Mouse (Mus musculus): ENCODE measurements around the gene Itgam. TPM values are rescaled to one million over a fixed set of nuclear protein-coding genes. Genes with fewer than 3 reads are reported as not detected.

Itgam gene
- 1.1 and 1.7 TPM in 2 replicates for polyA plus RNA-seq (2012; rRNA removed)

DNA sequence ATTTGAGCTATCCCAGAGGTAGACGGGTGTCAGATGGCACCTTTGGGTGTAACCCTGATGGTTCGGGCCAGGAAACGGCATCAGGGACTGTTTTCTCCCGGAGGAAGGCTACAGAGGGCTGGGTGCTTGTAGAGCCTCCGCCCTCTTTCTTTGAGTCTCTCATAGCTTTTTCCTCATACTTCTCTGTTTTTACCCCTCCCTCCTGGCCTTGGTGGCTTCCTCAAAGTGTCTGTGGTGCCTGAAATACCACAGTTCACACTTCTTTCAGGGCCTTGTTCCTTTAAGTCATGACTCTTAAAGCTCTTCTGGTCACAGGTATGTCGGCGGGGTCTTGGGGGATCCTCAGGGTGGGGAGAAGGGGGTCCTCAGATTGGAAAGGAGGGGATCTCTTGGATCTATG is at the start of gene Itgam, which contains the start of gene Gm49368:
Gene Itgam (plus strand): TSS at position 185 of the 400 bp plus-strand sequence.
Gene Gm49368 (plus strand): TSS at position 228 of the 400 bp plus-strand sequence.

DNA sequence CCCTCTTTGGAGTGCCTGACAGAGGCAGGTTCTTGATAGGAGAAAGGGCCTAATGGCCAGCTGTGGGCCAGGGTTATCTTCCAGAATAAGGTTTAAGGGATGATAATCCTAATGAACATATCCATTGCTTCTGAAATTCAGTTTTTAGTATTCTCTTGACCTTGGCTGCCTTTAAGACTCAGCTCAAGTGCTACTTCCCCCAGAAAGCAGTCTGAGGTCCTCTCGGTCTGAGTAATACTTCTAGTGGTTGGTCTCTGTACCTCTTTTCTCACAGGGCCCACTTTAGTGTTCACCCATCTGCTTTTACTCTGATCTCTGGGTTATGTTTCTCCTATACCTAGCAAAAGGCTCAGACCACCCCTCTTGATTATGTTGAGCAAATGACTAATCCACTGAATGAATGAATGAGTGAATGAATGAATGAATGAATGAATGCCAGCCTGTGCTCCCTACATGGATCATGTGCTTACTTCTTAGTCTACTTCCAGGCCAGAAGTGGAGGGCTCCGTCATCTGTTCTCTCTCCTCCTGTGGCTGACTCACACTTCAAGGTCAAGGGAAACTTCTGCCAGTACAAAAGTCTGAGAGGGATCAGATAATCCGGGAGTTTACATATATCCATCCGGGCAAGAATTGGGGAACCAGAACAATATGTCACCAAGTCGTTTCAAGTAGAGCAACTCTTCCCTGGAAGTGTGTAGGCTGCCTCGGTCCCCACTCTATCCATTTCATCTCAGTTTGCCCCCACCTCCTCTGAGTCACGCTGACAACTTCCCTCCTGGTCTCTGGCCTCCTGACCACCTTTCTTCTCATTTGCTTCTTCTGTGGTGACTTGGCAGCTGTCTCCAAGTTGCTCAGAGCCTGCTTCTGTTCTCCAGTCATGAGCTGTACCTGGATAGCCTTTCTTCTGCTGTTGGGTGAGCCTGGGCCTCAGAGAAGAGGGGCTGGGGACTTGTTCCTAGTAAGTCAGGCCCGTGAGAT is 66.6 kb downstream of the Itgam start, which contains the start of gene Itgax:
Gene Itgax (plus strand): TSS at position 807 of the 980 bp plus-strand sequence.

DNA sequence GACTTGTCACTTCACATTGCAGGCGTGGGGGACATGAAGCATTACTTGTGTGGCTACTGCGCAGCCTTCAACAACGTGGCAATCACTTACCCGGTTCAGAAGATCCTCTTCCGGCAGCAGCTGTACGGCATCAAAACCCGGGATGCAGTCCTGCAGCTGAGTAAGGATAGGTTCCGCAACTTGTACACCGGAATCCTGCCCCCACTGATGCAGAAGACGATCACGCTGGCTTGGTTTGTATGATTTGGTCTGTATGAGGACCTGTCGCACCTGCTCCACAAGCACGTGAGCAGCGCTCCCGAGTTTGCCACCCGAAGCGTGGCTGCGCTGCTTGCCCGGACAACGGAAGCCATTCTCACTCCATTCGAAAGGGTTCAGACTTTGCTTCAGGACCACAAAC is 91.6 kb downstream of the Itgam start, which contains the start of gene Itgad:
Gene Itgad (plus strand): TSS at position 301 of the 400 bp plus-strand sequence.

Other genes starting within 250 kb of the Itgam start
- gene Stx4a, start 238.3 kb upstream of the Itgam start, polyA plus RNA-seq (2012; rRNA removed), result 43.4 and 52.4 TPM in 2 replicates
- gene Stx1b, start 238.1 kb upstream of the Itgam start, polyA plus RNA-seq (2012; rRNA removed), result 104 and 129 TPM in 2 replicates
- gene Zfp646, start 186.4 kb upstream of the Itgam start, polyA plus RNA-seq (2012; rRNA removed), result 16.3 and 17.3 TPM in 2 replicates
- gene Zfp668, start 185.8 kb upstream of the Itgam start, polyA plus RNA-seq (2012; rRNA removed), result 14.1 and 18.4 TPM in 2 replicates
- gene Prss53, start 171.7 kb upstream of the Itgam start, polyA plus RNA-seq (2012; rRNA removed), result 2.9 and 3.0 TPM in 2 replicates
- not detected in 2 replicates for gene Gm21974, start 167.2 kb upstream of the Itgam start, polyA plus RNA-seq (2012; rRNA removed)
- gene Vkorc1, start 167.0 kb upstream of the Itgam start, polyA plus RNA-seq (2012; rRNA removed), result 68.8 and 78.8 TPM in 2 replicates
- 44.6 and 48.7 TPM in 2 replicates for gene Bckdk, start 158.6 kb upstream of the Itgam start, polyA plus RNA-seq (2012; rRNA removed)
- gene Kat8, start 150.1 kb upstream of the Itgam start, polyA plus RNA-seq (2012; rRNA removed), result 48.7 and 49.7 TPM in 2 replicates
- gene Prss8, start 132.5 kb upstream of the Itgam start, polyA plus RNA-seq (2012; rRNA removed), result 0.57 and 1.2 TPM in 2 replicates
- 14.2 and 14.7 TPM in 2 replicates for gene Prss36, start 115.9 kb upstream of the Itgam start, polyA plus RNA-seq (2012; rRNA removed)
- gene Fus, start 95.2 kb upstream of the Itgam start, polyA plus RNA-seq (2012; rRNA removed), result 556 and 596 TPM in 2 replicates
- gene Pycard, start 68.8 kb upstream of the Itgam start, polyA plus RNA-seq (2012; rRNA removed), result 4.5 and 7.3 TPM in 2 replicates
- 0.53 and 3.0 TPM in 2 replicates for gene Trim72, start 58.7 kb upstream of the Itgam start, polyA plus RNA-seq (2012; rRNA removed)
- gene Gm49368, start within 50 bp of the Itgam start, polyA plus RNA-seq (2012; rRNA removed), result not detected in 2 replicates
- gene Itgax, start 66.9 kb downstream of the Itgam start, polyA plus RNA-seq (2012; rRNA removed), result 0.09 and 0.10 TPM in 2 replicates
- gene Itgad, start 91.7 kb downstream of the Itgam start, polyA plus RNA-seq (2012; rRNA removed), result 0.13 and 0.20 TPM in 2 replicates
- gene Cox6a2, start 143.7 kb downstream of the Itgam start, polyA plus RNA-seq (2012; rRNA removed), result 0.83 and 11.2 TPM in 2 replicates
- gene Armc5, start 174.7 kb downstream of the Itgam start, polyA plus RNA-seq (2012; rRNA removed), result 10.1 and 10.3 TPM in 2 replicates
- 2.5 and 2.6 TPM in 2 replicates for gene 9130023H24Rik, start 175.4 kb downstream of the Itgam start, polyA plus RNA-seq (2012; rRNA removed)
- gene Tgfb1i1, start 184.2 kb downstream of the Itgam start, polyA plus RNA-seq (2012; rRNA removed), result 12.3 and 12.9 TPM in 2 replicates
- gene Slc5a2, start 203.0 kb downstream of the Itgam start, polyA plus RNA-seq (2012; rRNA removed), result 0.06 and 0.12 TPM in 2 replicates
- 24.4 and 26.5 TPM in 2 replicates for gene BC017158, start 235.5 kb downstream of the Itgam start, polyA plus RNA-seq (2012; rRNA removed)

All from central nervous system, embryonic 18 days (tissue).